Mouse (Mus musculus) c-Kit-negative CD71-positive TER-119-positive erythroid progenitor cells, embryonic 14.5 days (primary cell): ENCODE results near the gene Pde4d.

ENCODE experiments used
- DNase-seq: peaks from one replicate; pipeline ENCODE4 v3.0.0-alpha.2; 2013; ENCODE audit warnings: low read depth, low spot score

The Pde4d gene

DNA sequence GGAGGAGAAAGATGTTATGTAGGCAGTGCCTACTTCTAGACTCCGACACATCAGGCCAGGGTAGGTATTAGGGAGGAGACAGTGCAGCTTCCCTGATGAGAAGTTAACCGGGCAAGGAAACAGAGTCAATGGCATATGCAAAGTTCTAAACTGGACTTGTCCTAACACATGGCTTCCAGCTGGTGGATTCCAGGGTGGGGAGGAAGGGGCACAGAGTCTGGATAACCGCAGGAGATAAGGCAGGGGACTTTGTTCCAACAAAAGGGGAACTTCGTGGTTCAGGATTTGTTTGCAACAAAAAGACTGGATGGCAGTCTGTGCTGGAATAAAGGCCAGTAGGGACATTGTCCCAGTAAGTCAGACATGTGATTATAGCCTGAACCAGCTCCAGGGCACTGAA lies 1042.1 kb downstream of the Pde4d start:
- DNase-seq = no peak

DNA sequence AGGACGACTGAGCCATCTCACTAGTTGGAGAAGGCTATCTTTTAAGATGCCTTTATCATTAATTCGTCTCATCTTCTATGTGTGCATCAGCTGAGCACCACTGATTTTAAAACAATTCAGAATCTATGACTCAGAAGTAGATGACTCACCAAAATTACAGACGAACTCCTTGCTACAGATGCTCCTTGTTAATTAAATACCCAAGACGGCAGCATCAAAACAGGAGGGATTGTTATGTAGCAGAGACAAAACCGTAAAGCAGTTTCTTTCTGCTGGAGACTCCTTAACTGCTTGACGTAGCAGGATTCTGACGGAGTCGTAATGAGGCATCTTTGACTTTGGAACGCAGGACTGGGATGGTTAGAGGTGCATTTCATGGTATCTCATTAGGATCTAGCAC lies 1050.6 kb downstream of the Pde4d start:
- DNase-seq = no peak

DNA sequence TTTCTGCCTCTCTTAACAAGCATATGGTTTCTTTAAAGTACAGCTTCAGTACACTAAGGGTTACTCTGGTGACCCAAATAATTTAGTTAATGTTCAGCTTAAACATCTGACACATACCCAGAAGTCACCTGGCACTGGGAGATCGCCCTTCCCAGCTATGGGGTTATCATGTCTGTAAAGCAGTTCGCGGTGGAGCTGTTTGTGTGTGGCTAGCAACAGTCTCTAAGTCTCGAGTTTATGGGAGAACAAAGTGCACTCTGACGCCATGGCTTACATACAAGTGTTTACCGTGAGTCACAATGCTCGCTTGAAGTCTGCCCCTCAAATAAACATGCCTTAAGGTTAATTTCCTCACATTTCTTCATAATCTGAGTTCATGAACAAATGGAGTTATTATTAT lies 1053.0 kb downstream of the Pde4d start:
- DNase-seq = no peak

DNA sequence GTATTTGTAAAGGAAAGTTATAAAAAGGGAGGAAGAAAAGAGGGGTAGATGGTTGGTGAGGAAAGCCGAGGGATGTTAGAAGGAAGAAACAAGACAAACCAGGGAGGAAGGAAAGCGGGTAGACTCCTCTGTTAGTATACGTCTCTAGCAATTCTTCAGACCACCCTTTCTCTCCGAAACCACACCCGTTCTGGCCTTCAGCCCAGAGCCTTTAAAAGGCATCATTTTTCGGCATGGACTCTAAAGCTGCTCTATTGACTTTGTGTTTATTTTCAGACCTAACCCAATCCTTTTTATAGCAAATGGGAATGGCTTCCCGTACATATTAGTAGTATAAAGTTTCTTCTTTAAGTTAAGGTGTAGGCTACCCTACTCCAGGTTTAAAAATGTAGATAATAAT lies 1057.0 kb downstream of the Pde4d start:
- no peak for DNase-seq

DNA sequence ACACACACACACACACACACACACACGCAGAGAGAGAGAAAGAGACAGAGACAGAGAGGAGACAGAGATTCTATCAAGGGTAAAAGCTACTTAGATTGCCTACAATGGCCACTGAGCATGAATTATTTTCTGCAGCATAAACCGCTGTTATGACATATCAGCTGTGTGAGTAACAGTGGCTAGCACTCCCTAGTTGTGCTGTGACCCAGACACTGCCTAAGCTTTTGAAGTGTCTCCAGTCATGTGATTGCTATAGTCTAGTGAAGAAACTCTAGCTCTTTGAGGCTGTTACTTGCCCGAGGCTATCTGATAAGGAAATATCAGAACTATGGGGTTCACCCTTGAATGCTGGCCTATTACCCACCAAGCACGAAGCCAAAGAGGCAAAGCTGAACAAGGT lies 1058.7 kb downstream of the Pde4d start:
- no peak for DNase-seq

DNA sequence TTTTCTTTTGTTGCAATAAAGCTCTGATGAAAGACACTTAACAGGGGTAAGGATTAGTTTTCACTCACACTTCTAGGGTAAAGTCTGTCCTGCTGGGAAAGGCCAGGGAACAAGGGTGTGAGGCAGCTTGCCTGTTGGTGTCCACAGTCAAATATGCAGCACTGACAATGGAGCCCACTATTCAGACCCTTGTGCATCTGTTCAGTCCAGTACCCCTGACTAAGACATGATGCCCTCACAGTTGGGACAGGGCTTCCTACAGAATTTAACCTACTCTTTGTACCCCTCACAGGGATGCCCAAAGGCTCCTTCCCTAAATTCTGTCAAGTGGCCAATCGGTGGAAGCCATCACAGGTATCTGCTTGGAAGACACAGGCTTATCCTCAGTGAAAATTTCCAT lies 1068.4 kb downstream of the Pde4d start:
- DNase-seq = no peak

DNA sequence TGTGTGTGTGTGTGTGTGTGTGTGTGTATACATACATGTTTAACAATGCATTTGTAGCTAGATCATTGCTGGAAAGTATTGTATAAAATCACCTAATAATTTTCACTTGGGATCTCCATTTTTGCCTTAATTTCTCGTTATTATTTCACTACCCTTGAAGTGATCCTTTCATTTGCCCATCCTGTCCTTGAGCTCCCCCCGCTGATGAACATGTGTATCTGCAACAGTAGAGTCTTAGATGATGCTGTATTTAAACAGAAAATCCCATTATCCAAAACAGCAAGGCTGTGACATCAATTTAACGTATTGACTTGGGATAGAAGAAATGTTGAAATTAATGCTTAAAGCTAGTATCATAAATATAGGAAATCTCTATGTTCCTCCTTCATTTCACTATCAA lies 1069.7 kb downstream of the Pde4d start:
- DNase-seq = no peak

DNA sequence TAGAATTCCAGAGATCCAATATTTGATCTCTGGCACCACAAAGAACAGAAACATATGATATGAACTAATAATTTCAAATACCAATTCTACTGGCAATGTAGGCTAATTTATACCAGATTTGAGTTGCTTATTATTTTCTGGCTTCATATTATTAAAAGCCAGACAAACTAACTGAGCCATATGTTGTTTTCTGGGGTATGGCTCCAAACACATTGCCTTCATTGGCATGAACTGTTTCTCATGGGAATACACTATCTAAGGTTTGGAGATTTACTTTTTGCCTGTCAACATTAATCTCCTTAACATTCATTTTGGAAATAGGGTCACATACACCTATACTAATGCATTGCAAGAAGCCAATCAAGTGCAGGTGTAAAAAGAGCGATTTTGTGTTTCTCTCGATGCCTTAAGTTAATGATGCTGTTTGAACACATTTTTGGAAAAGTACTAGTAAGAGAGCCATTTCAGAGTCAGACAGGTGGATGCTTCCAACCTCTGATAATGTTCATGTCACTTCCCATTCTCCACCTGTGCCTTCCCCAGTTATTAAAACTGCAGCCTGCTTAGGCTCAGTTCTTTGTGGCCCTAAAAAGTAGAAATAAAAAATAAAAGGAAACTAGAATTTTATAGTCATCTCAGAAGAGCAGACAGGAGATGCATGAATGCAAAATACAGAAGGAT lies 1070.4 kb downstream of the Pde4d start:
- DNase-seq = no peak

DNA sequence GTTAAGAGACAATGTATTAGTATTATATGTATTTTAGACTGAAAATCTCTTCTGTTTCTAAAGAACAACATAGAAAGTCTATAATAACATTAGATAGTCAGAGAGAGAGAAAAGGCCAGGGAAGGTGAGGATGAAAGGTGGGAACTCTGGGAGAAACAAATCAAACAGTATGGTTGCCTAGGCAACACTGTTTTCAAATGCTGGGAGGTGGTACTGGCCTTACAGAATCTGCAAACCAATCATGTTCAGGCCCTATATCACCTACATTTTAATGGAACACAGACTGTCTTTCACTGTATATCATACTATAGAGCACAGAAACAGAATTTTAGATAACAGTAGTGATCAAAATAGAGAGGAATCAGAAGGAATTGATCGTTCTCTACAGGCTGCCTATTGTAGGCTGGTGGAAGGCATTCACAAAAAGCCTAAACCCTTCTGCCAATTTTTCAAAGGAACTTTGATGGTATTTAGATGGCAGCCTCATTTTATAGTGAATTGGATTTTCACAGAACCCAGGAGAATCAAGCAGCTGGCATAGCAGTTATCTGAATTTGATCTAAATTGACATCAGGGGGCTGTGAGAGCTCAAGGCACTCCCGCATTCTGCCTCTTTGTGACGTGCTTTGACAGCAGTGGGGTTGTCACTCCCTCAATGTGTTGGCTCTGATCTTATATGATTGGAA lies 1084.2 kb downstream of the Pde4d start:
- DNase-seq = no peak

DNA sequence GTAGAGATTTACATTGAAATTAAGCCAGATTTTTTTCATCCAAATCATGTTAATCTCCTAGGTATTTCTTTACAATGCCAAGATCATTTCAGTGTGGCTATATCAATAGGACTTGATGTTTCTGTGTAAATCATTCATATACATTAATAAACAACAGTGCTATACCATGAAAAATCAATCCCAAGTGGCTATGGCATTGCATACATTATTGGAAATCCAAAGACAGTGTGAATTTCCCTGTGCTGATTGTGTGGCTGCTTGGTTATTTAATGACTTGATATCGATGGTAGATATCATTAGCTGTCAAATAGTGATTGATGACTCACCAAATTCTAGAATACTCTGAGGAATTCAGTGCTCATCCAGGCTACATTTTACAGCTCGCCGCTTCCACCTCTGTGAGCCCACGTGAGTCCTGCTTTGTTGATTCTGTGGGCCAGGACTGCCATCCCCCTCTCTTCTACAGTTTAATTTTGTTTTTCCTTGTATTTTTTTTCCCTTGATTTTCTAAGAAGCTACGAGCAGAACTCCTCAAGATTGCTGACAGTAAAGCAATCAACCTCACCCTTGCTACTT lies 1085.0 kb downstream of the Pde4d start:
- no peak for DNase-seq

DNA sequence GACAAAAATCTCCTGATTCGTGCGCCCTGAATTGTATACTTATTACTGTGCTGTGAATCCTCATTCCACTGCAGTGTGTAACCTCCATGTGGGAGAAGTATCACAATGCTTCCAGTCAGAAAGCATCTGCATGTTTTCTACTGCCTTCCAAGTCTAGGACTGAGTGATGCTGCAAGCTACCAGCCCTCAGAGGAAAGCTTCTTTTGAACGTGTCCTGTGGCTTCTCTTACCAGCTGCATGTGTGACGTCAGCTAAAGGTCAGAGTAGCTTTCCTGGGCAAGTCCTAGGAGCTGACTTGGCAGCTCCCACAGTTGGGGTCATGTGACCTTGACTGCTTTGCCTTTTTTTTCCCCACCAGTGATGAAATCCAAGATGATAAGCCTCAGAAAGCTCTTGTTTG lies 1086.9 kb downstream of the Pde4d start:
- DNase-seq = no peak

DNA sequence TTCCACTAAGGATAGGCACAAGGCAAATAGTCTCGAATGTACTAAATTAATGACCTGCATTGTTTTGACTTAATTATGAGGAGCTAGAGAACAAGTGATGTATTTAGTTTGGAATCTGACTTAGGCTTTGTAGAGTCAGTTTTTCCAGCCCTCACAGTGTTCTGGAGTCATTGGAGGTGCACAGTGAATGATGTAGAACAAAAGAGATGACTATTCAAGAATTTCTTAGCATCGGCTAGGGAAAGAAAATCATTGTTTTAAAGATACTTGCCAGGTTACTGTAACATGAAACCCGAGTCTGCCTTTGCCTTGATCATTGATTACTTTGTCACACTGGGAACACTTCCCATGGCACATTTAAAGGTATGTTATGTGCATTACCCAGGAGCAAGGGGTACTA lies 1089.6 kb downstream of the Pde4d start:
- no peak for DNase-seq

DNA sequence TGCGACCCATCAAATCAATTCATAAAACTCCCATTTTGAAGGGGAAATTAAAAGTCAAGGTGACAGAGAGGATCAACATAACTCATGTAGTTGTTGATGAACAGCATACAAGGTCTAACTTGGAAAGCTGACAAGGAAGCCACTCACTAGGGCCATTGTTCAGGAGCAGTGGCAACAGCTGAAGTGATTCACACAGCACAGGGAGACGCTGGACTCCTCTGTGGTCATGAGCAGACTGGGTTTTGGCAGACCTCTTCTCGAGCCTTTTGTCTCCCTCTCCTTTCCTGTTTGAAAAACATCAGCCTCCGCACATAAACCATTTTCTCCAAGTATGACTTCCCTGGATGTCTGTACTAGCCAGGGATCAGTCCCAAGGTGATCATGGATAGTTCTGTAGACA lies 1094.9 kb downstream of the Pde4d start:
- no peak for DNase-seq

DNA sequence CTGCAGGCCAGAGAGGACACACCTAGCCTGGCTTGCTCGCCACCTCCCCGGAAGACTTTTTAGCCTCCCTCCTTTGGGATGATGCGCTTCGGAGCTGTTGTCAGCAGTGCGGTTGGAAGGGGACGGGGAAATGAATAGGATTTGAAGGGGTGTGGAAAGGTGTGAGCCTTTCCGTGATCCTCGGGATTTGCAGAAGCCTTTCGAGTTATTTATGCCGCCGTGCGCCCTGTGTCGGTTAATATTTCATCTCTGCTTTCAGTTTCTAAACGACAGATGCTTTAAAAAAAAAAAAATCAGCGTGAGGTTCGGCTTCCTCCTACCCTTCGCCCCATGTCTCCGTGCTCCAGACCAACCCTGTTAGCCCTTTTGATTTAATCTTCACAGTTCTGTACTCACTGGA lies 1096.6 kb downstream of the Pde4d start:
- DNase-seq = no peak

DNA sequence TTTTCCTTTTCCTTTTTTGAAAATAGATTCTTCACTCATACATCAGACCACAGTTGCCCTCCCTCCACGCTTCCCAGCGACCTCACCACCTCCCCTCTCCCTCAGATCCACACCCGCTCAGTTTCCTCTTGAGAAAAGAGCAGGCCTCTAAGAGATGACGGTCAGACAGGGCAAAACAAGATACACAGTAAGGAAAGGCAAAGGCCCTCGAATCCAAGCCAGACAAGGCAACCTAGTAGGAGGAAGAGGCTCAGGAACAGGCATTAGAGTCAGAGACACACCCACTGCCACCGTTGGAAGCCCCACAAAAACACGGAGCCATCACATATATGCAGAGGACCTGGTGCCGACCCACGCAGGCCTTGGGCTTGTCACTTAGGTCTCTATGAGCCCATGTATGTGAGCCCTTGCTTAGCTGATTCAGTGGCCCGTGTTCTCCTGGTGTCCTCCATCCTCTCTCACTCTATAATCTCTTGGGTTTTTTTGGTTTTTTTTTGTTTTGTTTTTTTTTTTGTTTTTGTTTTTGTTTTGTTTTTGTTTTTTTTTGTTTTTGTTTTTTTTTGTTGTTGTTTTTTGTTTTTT lies 1097.3 kb downstream of the Pde4d start:
- no peak for DNase-seq

DNA sequence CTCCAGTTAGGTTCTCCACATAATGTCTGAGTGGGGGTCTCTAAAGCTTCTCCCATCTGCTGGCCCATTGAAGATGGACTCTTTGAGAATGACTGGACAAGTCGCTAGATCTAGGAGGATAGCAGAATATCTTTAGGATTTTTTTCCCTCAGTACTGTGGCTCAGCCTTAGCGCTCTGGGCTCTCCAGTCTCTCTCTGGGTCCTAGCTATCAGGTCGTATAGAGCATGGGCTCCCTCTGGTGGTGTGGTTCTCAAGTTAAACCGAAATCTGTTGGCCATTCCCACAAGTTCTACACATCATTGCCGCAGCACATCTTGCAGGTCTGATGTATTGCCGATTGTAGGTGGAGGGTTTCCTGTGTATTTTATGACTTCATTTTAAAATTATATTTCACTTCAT lies 1098.0 kb downstream of the Pde4d start:
- DNase-seq = no peak

DNA sequence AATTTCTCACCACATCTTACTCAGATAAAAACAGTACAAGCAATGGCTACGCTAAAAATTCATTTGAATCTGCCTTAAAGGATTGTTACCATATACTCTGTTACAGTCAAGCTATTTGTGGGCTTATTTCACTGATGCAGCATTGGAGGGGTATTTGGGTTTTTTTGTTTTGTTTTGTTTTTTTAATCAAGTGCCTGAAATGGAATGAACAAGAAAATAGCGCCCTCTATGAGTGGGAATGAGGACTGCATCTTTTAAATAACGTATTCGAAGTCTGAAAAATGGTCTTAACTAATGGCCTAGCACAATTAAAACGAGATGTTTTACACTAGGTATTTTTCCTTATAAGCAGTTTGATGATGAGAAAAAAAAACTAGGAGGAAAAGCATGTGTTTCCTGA lies 1098.5 kb downstream of the Pde4d start:
- no peak for DNase-seq

DNA sequence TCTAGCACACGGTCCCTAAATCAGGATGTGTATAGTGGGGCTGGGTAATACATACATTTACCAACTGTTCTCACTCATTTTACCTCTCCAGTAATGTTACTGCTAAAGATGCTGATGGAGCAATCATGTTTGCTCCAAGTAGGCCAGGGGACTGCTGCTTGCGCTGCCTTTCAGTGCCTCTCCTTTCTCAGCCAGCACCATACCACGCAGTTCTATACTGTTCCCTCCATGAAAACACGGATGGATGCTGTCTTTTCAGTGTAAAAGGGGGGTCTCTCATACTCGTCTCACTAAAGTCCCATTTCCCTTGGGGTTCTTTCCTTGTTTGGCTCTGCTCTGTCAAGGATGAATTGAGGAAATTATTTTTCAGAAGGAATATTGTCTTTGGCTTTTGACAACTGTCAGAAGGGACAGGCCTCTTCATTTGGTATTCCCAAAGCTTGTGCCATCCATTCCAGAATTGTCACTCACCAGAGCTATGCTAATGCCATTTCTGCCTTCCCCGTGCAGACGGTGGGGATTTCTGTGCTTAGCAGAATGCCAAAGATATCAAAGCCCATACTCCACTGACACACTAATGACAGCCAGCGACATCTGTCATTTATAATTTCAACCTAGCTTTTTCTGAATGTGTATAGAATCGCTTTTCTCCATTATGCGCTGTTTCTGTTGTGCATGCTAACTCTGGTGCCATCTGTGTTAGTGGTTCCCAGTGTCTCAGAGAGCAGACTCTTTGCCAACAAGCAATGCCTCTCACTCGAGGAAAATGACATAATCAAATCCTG lies 1099.2 kb downstream of the Pde4d start:
- no peak for DNase-seq

DNA sequence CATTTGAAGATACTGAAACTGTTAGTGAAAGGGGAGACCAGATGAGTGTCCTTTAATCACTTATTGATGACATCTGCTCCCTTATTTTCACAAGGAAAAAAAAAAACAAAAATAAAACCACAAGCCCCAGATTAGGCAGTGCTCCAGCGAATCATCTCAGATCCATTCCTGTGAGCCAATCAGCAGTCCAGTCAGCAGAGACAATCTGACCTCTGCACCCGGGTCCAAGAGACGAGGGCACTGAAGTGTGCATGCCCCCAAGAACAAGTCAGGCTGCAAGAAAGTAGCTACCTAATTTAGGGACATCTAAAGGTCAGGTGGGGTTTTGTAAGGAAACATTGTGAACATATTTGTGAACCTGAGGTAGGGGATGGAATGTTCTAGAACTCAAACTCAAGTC lies 1102.1 kb downstream of the Pde4d start:
- no peak for DNase-seq

DNA sequence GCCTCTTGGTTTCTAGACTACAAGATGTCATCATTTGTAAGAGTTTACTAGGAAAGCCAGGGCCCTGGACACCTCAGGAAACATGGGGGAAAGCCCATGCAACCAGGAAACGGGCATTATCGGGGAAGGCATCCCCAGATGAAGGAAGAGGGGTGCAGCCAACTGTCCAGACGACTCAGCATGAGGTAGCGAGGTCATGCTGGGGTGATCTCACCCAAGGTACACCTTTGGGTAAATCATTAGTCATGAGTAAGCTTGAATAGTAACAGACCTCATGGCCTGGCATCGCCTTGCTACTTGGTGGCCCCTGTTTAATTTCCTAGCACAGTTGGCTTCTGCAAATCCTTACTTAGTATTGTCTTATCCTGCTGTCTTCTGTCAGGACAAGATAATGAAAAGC lies 1105.8 kb downstream of the Pde4d start:
- DNase-seq = no peak

DNA sequence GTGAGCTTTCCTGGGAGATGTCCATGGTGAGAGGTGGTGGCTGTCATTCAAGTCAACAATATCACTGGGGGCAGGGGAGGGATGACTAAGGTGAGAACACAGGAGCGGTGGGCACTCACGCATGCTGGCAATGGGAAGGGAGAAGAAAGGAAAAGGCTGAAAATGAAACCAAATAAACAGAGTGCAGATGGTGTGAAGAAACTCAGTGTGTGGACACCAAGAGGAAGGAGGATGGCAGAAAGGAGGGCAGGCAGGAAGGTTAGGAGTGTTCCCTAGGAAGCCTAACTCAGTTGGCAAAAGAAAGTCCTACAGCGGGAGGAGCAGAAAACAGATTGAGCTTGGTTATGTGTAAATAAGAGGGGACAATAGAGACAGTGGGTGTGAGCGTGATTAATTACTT lies 1107.1 kb downstream of the Pde4d start:
- no peak for DNase-seq
